Mouse (Mus musculus) olfactory bulb, adult 2 months (tissue): ENCODE measurements around the gene Phex. TPM values are rescaled to one million over a fixed set of nuclear protein-coding genes. Genes with fewer than 3 reads are reported as not detected.

Experiments
- H3K27ac ChIP-seq: fragments of 200-500 bp; 2 replicates; pipeline ENCODE4 v1.5.1; 2012; ENCODE audit warnings: low read depth, low read length; ENCODE audit not compliant: insufficient read depth
- H3K4me1 ChIP-seq: fragments of 200-500 bp; 2 replicates; pipeline ENCODE4 v1.6.1; 2012; ENCODE audit warnings: low read length; ENCODE audit not compliant: control insufficient read depth, insufficient read depth
- H3K4me3 ChIP-seq: fragments of 200-500 bp; 2 replicates; pipeline ENCODE4 v1.5.1; 2012; ENCODE audit warnings: mild to moderate bottlenecking, low read depth, low read length, moderate library complexity; ENCODE audit not compliant: insufficient read depth
- CTCF ChIP-seq: fragments of 200-500 bp; IDR thresholded peaks from 2 replicates; pipeline ENCODE4 v1.5.1; 2012; ENCODE audit warnings: low read depth, mild to moderate bottlenecking, low read length, moderate library complexity; ENCODE audit not compliant: insufficient read depth
- POLR2A ChIP-seq: fragments of 200-500 bp; IDR thresholded peaks from 2 replicates; pipeline ENCODE4 v1.6.1; 2012; ENCODE audit warnings: mild to moderate bottlenecking, low read depth, low read length, moderate library complexity; ENCODE audit not compliant: insufficient read depth
- WGBS: fragments of 180-500 bp; shearing (Covaris S2); methylation state at CpG from one replicate; pipeline ENCODE4 v1.1.7; 2018; 5-methylcytosine and 5-hydroxymethylcytosine counted together
- polyA plus RNA-seq: library from polyadenylated mRNA; stranded (reverse); fragments of >200 nt; gene quantifications from 2 replicates; pipeline ENCODE4 v1.2.4, GENCODE M21; 2012; ENCODE audit warnings: low replicate concordance; ENCODE audit not compliant: missing spikeins, insufficient read depth, insufficient read length

Phex gene
- polyA plus RNA-seq, 1 experiment = not detected

- TF ChIP-seq POLR2A = no peak
- no peak for TF ChIP-seq CTCF
- Histone ChIP-seq H3K4me3 (no peak overlapping the region), H3K27ac (no peak overlapping the region), H3K4me1 (no peaks in the 10 kb centered on the region)
Observed at GRCm38 (mm10) chrX:157144675-157145074, 270.4 kb downstream of the Phex start.

DNA sequence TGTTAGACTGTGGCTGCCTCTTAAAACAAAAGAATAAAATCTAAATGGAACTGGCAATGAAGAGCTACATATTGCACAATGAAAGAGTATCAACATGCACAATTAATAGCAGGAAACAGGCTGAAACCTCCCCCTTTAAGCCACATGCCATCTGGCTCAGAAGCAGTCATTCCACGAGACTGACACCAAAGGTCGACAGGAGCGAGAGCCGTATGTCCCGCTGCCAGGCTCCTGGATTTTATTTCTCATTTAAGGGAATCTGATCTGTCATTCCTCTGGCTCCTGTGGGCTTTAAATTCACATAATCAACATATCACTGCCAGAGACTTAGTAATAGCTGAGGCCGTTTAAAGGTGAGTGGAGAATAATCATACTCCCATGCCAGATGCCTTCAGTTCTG lies 275.5 kb downstream of the Phex start:
- no peak for TF ChIP-seq CTCF
- no peak for TF ChIP-seq POLR2A
- H3K4me1 ChIP-seq = no peaks in the 10 kb centered on the region
- 66% methylated on average over 6 of the region's 6 CpGs for WGBS
- H3K4me3 ChIP-seq = no peak overlapping the region
- H3K27ac ChIP-seq = no peak overlapping the region

Other genes with a start within 250 kb of the Phex start
- not detected in 2 replicates for gene Sms, start 77.0 kb upstream of the Phex start, polyA plus RNA-seq
- not detected in 2 replicates for gene Yy2, start 153.7 kb upstream of the Phex start, polyA plus RNA-seq
- gene Mbtps2, start 183.4 kb upstream of the Phex start, polyA plus RNA-seq = not detected in 2 replicates